Mouse (Mus musculus): ENCODE results near the gene Hmg20a.
A peak's percentile ranks its signal among the peaks of the same experiment; 100 is the strongest.

Gene Hmg20a

GRCm38 (mm10) chr9:56527951-56528350, 109.5 kb downstream of the Hmg20a start:
- DNase-seq (ENCODE audit: low spot score in 2 of 2), result no peak

DNA sequence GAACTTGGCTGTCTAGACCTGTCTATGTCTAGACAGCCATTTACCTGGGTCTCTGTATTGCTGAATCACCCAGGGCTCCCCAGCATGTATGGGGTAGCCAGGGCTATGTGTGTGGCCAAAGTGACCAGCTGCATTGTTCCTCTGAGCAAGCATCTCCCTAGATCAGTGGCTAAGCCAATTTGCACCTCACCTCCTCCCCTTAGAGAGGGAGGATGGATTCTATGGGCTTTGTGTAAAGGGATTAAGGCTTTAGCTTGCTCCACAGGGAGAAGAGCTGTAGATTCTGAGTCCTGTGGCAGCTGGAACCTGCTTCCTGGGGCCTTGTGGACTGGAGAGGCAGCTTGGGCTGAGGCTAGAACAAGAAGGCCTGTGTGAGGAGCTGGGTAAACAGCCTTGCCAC, 113.6 kb downstream of the Hmg20a start:
- DNase-seq (ENCODE audit: low spot score in 2 of 2), result no peak

GRCm38 (mm10) chr9:56533916-56534315, 115.5 kb downstream of the Hmg20a start:
- DNase-seq (ENCODE audit: low spot score in 2 of 2), result no peak

GRCm38 (mm10) chr9:56534727-56535126, 116.3 kb downstream of the Hmg20a start:
- no peak for DNase-seq (ENCODE audit: low spot score in 2 of 2)

DNA sequence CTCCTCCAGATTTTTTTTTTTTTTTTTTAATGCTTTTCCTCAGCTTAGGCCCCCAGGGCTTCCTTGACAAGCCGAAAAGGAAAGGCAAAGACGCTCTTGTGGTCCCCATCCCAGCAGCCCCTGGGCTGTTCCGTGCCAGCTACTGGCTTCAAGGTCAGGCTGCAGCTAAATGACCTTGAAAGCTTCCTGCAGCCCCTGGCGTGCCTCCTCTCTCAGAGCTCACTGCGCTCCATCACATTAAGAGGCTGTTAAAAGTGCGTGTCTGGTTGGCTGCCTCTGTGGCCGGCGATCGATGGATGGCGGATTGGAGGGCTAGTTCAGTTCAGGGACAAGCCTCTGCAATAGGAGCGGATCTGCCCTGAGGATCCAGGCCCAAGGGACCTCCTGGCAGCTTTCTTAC, 117.0 kb downstream of the Hmg20a start:
- no peak for DNase-seq (ENCODE audit: low spot score in 2 of 2)

GRCm38 (mm10) chr9:56540051-56540450, 121.6 kb downstream of the Hmg20a start:
- DNase-seq (ENCODE audit: low spot score in 2 of 2), result no peak

DNA sequence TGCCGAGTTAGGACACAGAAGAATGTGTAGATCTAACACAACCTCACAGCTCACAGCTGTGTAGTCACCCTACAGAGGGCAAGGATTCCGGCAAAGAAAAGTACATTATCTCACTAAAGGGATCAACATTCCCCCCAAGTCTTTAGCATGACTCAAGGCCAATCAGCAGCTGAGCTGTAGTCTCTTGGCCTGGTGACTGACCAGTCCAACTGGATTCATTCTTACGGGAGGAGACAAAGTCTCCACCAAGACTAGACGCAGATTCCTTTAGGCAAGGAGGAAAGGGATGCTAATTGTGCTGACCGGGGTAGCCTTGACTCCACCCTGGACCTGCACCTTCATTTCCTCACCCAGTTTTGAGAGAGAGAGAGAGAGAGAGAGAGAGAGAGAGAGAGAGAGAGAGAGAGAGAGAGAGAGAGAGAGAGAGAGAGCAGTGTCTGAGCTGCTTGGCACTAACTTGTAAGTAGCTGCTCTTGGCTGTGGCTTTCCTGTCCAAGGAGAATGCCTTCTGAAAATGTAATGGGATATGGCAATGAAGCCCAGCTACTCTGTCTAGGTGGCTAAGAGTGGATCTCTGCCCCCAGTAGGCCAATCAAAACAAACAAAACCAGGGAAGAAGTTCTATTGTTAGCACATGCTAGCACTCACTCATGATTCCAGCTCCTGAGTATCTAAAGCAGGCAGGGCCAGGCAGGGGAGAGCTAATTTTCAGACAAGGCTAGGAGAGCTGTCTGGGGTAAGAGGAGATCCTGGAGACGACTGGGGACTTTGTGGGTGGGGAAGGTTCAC, 126.5 kb downstream of the Hmg20a start:
- peak in 1 of 2 experiments; percentile 16 for DNase-seq (ENCODE audit: low spot score in 2 of 2)
